Mouse (Mus musculus): ENCODE data around the gene Gtdc1.

DNA sequence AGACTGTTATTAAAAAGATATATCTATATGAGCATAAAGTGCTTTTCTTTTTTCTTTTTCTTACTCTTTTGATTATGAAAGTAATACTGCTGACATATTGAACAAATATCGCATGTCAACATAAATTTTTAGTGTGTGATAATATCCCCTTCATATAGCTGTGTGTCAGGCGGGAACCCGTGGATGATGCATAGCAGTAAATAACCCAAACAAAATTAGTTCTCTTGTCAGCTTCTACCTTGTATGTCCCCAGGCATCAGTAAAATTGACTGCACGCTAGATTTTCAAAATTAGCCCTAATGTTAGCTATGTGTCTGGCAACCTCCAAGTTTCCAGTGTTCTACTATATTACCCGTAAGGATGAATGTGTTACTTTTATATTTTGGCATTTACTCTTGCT, 294.4 kb downstream of the Gtdc1 start:
- TF ChIP-seq CTCF (IDR thresholded peaks at IDR 0.05; ENCODE audit: low read depth, low read length) (no peak), EP300 (IDR thresholded peaks at IDR 0.05; ENCODE audit: insufficient read depth, low read depth, low read length) (no peak), POLR2A (IDR thresholded peaks at IDR 0.05; ENCODE audit: insufficient read depth, low read length) (no peak)

All from ES-Bruce4 (cell line).